Mouse (Mus musculus): Measurements from ENCODE around the gene Tcea3. TPM values are rescaled to one million over a fixed set of nuclear protein-coding genes. Genes with fewer than 3 reads are reported as not detected.

Tcea3 gene
- 3.6 TPM for polyA plus RNA-seq (2014; fragmentation: Illumina TruSeq; extraction: RNeasy Lipid Tissue Mini Kit (QIAGEN cat#74804))

DNA sequence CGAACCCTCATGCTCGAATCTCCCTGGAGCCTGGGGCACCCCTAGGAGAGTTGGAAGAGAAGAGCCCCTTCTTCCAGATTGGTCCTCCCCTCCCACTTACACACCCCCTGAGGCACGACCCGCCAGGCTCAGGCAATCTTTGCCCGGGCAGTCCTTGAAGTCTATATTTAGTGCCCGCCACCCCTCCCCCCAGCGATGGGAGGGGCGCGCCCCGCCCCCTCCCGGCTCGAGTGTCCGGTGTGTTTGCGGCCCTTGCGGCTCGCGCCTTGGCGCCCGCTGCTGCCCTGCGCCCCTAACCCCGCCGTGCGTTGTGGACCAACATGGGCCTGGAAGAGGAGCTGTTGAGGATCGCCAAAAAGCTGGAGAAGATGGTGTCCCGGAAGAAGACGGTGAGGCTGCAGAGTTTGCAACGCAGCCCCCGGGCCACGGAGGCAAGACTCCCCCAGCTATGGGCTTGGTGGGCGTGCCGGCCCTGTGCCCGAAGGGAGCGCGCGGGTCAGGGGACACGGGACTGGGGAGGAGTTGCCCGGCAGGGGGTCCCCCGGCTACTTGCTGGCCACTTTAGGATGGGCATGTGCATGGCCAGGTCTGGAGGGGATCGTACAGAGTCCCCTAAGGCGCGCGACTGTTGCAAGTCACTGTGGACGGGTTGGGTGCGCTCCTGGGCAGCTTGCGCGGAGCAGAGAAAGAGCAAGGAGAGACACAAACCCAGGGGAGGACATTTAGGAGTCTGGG is at the start of gene Tcea3:
Gene Tcea3, plus strand, starts transcription at position 1 of the 735 bp plus-strand sequence.

GRCm38 (mm10) chr4:136206033-136206893 is 41.3 kb upstream of the Tcea3 start, which contains the start of gene Asap3:
Gene Asap3 (plus strand): TSS chr4:136206365.

GRCm38 (mm10) chr4:136284455-136284854 is 36.9 kb downstream of the Tcea3 start, which contains the start of gene Zfp46:
Gene Zfp46 (plus strand): TSS chr4:136284683.

GRCm38 (mm10) chr4:136310229-136311041 is 62.9 kb downstream of the Tcea3 start, which contains the start of gene Hnrnpr:
Gene Hnrnpr (plus strand): TSS chr4:136310942.

Other genes with a start within 250 kb of the Tcea3 start
- 21.2 TPM for gene Eloa, start 226.0 kb upstream of the Tcea3 start, polyA plus RNA-seq (2014; fragmentation: Illumina TruSeq; extraction: RNeasy Lipid Tissue Mini Kit (QIAGEN cat#74804))
- gene Rpl11, start 194.3 kb upstream of the Tcea3 start, polyA plus RNA-seq (2014; fragmentation: Illumina TruSeq; extraction: RNeasy Lipid Tissue Mini Kit (QIAGEN cat#74804)) = 412 TPM
- gene Id3, start 104.2 kb upstream of the Tcea3 start, polyA plus RNA-seq (2014; fragmentation: Illumina TruSeq; extraction: RNeasy Lipid Tissue Mini Kit (QIAGEN cat#74804)) = 9.9 TPM
- 1.2 TPM for gene E2f2, start 75.3 kb upstream of the Tcea3 start, polyA plus RNA-seq (2014; fragmentation: Illumina TruSeq; extraction: RNeasy Lipid Tissue Mini Kit (QIAGEN cat#74804))
- gene Asap3, start 41.4 kb upstream of the Tcea3 start, polyA plus RNA-seq (2014; fragmentation: Illumina TruSeq; extraction: RNeasy Lipid Tissue Mini Kit (QIAGEN cat#74804)) = 0.57 TPM
- gene Zfp46, start 37.0 kb downstream of the Tcea3 start, polyA plus RNA-seq (2014; fragmentation: Illumina TruSeq; extraction: RNeasy Lipid Tissue Mini Kit (QIAGEN cat#74804)) = 13.8 TPM
- gene Hnrnpr, start 63.2 kb downstream of the Tcea3 start, polyA plus RNA-seq (2014; fragmentation: Illumina TruSeq; extraction: RNeasy Lipid Tissue Mini Kit (QIAGEN cat#74804)) = 278 TPM
- 0.94 TPM for gene Htr1d, start 175.8 kb downstream of the Tcea3 start, polyA plus RNA-seq (2014; fragmentation: Illumina TruSeq; extraction: RNeasy Lipid Tissue Mini Kit (QIAGEN cat#74804))
- gene 6030445D17Rik, start 214.5 kb downstream of the Tcea3 start, polyA plus RNA-seq (2014; fragmentation: Illumina TruSeq; extraction: RNeasy Lipid Tissue Mini Kit (QIAGEN cat#74804)) = not detected
- gene Luzp1, start 222.0 kb downstream of the Tcea3 start, polyA plus RNA-seq (2014; fragmentation: Illumina TruSeq; extraction: RNeasy Lipid Tissue Mini Kit (QIAGEN cat#74804)) = 47.8 TPM